Mouse (Mus musculus) forebrain, embryonic 11.5 days (tissue): ENCODE data around the gene Fam120c. TPM values are rescaled to one million over a fixed set of nuclear protein-coding genes. Genes with fewer than 3 reads are reported as not detected.

Source experiments
- ATAC-seq: fragments of 200-750 bp; cut with Nextera tagmentation; replicated peaks from 2 replicates; pipeline ENCODE4 v1.8.0; 2017; ENCODE audit warnings: moderate TSS enrichment; ENCODE audit not compliant: low FRiP score
- DNase-seq: peaks from one replicate; pipeline ENCODE4 v3.0.0-alpha.2; 2017; ENCODE audit warnings: low spot score
- H3K27ac ChIP-seq: fragments of 300-500 bp; sonication (generic); 2 replicates; pipeline ENCODE4 v1.5.1; 2014; ENCODE audit warnings: low read depth, low read length
- H3K27me3 ChIP-seq: fragments of 300-500 bp; sonication (generic); 2 replicates; pipeline ENCODE4 v1.6.1; 2014; ENCODE audit warnings: mild to moderate bottlenecking, low read length, mixed read lengths; ENCODE audit not compliant: control insufficient read depth, insufficient read depth
- H3K36me3 ChIP-seq: fragments of 300-500 bp; sonication (generic); 2 replicates; pipeline ENCODE4 v1.6.1; 2014; ENCODE audit warnings: mild to moderate bottlenecking, low read length, moderate library complexity, mixed read lengths; ENCODE audit not compliant: control insufficient read depth, insufficient read depth
- H3K4me1 ChIP-seq: fragments of 300-500 bp; sonication (generic); replicated peaks from 2 replicates; pipeline ENCODE4 v1.6.1; 2014; ENCODE audit warnings: low read length, mixed read lengths; ENCODE audit not compliant: control insufficient read depth, insufficient read depth
- H3K4me2 ChIP-seq: fragments of 300-500 bp; sonication (generic); 2 replicates; pipeline ENCODE4 v1.6.1; 2014; ENCODE audit warnings: low read depth, mild to moderate bottlenecking, low read length, moderate library complexity, mixed read lengths; ENCODE audit not compliant: severe bottlenecking
- H3K4me3 ChIP-seq: fragments of 300-500 bp; sonication (generic); 2 replicates; pipeline ENCODE4 v1.5.1; 2014; ENCODE audit warnings: low read depth, low read length
- H3K9ac ChIP-seq: fragments of 300-500 bp; sonication (generic); 2 replicates; pipeline ENCODE4 v1.6.1; 2014; ENCODE audit warnings: low read length
- H3K9me3 ChIP-seq: fragments of 300-500 bp; sonication (generic); 2 replicates; pipeline ENCODE4 v1.6.1; 2016; ENCODE audit warnings: low read length, mixed read lengths; ENCODE audit not compliant: control insufficient read depth
- WGBS: fragments of 180-500 bp; shearing (Covaris S2); extraction: QIAGEN DNeasy Blood & Tissue Kit; methylation state at CpG from one replicate; pipeline ENCODE4 v1.1.7; 2014; 5-methylcytosine and 5-hydroxymethylcytosine counted together
- polyA plus RNA-seq: library from polyadenylated mRNA; unstranded; fragments of >200 nt; fragmentation: Nextera tagmentation; extraction: Ambion mirVana; gene quantifications from 2 replicates; pipeline ENCODE4 v1.2.1, GENCODE M21; 2014

Fam120c gene
- polyA plus RNA-seq, 1 experiment from 2014 or later: 4.6 TPM

GRCm38 (mm10) chrX:151509906-151510305 lies 165.9 kb downstream of the Fam120c start:
- no peak for ATAC-seq
- 94% methylated on average over 1 of the region's 1 CpGs for WGBS
- H3K9ac ChIP-seq: no peak overlapping the region
- no peak overlapping the region for H3K27ac ChIP-seq
- H3K4me2 ChIP-seq: no peak overlapping the region
- no peaks in the 10 kb centered on the region for H3K9me3 ChIP-seq
- H3K4me1 ChIP-seq: no peaks in the 10 kb centered on the region
- no peak overlapping the region for H3K4me3 ChIP-seq
- no peak for DNase-seq
- H3K27me3 ChIP-seq: no peaks in the 10 kb centered on the region
- H3K36me3 ChIP-seq: no peaks in the 10 kb centered on the region

DNA sequence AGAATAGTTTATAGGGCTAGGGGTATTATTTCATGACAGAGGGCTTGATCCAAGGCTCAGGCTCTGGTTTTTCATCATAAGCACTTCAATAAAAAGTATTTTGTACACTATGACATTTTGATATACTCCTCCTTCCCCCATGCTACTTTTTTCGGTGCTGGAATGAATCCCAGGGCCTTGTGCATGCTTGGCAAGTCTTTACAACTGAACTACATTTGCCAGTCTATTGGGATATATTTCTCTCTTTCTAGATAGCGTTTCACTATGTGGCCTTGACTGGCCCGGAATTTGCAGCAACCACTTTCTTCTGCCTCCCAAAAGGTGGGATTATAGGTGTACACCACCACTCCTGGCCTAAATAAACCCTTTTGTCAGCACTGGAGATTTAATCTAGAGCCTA lies 169.1 kb downstream of the Fam120c start:
- no peaks in the 10 kb centered on the region for H3K4me1 ChIP-seq
- H3K9me3 ChIP-seq: no peaks in the 10 kb centered on the region
- no peak overlapping the region for H3K4me2 ChIP-seq
- no peaks in the 10 kb centered on the region for H3K36me3 ChIP-seq
- 82% methylated on average over 3 of the region's 3 CpGs for WGBS
- ATAC-seq: no peak
- no peak overlapping the region for H3K9ac ChIP-seq
- H3K27ac ChIP-seq: no peak overlapping the region
- DNase-seq: no peak
- no peak overlapping the region for H3K4me3 ChIP-seq
- no peaks in the 10 kb centered on the region for H3K27me3 ChIP-seq

GRCm38 (mm10) chrX:151513694-151514093 lies 169.7 kb downstream of the Fam120c start:
- ATAC-seq (no peak), DNase-seq (no peak)
- Histone ChIP-seq H3K4me2 (no peak overlapping the region), H3K27ac (no peak overlapping the region), H3K27me3 (no peaks in the 10 kb centered on the region), H3K36me3 (no peaks in the 10 kb centered on the region), H3K4me3 (no peak overlapping the region), H3K9me3 (no peaks in the 10 kb centered on the region), H3K9ac (no peak overlapping the region), H3K4me1 (no peaks in the 10 kb centered on the region)
- 89% methylated on average over 2 of the region's 2 CpGs for WGBS

DNA sequence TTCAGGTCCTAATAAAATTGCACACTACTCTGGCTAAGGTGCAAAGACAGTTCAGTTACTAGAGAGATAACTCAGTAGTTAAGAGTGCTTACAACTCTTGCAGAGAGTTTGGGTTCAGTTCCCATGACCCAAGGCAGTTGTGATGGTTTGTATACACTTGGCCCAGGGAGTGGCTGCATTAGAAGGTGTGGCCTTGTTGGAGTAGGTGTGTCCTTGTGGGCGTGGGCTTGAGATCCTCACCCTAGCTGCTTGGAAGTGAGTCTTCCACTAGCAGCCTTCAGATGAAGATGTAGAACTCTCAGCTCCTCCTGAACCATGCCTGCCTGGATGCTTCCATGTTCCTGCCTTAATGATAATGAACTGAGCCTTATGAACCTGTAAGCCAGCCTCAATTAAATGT lies 174.2 kb downstream of the Fam120c start:
- Histone ChIP-seq H3K36me3 (no peaks in the 10 kb centered on the region), H3K4me3 (no peak overlapping the region), H3K9ac (no peak overlapping the region), H3K9me3 (no peaks in the 10 kb centered on the region), H3K4me1 (no peaks in the 10 kb centered on the region), H3K27me3 (peaks cover 2% of the 10 kb centered on the region; the same call in 1 of the 2 replicates), H3K4me2 (no peak overlapping the region), H3K27ac (no peak overlapping the region)
- ATAC-seq: no peak
- no peak for DNase-seq
- WGBS: 71% methylated on average over 1 of the region's 1 CpGs

GRCm38 (mm10) chrX:151520127-151520457 lies 176.1 kb downstream of the Fam120c start:
- Histone ChIP-seq H3K27ac (peak overlapping the region; percentile 90), H3K4me3 (peak overlapping the region; percentile 48), H3K36me3 (no peaks in the 10 kb centered on the region), H3K4me1 (no peaks in the 10 kb centered on the region), H3K9ac (peak overlapping the region; percentile 63), H3K27me3 (peaks cover 2% of the 10 kb centered on the region; the same call in 1 of the 2 replicates), H3K9me3 (no peaks in the 10 kb centered on the region), H3K4me2 (peak overlapping the region; percentile 29; the same call in 1 of the 2 replicates)
- WGBS: 29% methylated on average over 17 of the region's 17 CpGs
- DNase-seq (no peak), ATAC-seq (peak; percentile 74; the same call in 1 of the 2 replicates)

DNA sequence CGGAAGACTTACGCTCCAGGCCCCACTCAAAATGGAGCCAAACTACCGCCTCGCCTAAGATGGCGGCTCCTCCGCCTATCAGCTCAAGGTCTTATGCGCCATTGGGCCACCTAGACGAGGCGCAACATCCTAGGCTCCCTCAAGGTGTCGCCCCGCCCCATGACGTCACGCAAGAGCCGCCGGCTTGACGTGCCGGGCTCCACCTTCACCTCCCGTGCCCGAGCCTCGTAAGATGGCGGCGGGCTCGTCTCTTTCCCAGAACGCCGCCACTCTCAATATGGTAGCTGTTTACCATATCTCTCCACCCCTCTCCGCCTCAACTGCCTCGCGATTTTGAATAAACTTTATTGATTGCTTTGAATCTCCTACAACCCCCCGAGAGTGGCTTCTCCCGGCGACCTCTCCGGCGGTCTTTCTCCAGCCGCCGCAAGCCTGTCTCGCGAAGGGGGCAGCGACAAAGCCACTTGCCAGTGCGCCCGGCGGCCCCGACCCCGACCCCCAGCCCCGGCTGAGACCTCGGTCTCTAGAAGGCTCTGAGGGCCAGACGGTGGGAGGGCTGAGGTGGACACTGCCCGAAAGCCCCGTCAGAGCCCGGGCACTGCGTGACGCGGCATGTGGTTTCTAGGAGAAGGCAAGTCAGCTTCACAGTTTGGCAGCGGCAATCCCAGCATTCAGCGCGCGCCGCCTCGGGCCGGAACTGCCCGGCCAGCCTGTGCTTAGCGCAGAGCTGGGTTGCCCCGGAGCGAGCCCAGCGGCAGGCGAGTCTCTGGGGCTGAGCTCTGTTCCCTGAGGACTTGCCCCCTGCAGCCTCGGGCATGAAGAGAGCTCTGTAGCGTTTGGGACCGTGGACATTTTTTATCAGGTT lies 176.7 kb downstream of the Fam120c start, which contains the start of gene Phf8:
Gene Phf8, plus strand, starts transcription at position 215 of the 865 bp plus-strand sequence.
- no peaks in the 10 kb centered on the region for H3K4me1 ChIP-seq
- peak within 1 kb of the TSS; percentile 77 for H3K9ac ChIP-seq
- H3K27ac ChIP-seq: peak within 1 kb of the TSS; percentile 90
- WGBS: 22% methylated on average over 64 of the region's 68 CpGs
- peak within 1 kb of the TSS; percentile 48 for H3K4me3 ChIP-seq
- H3K27me3 ChIP-seq: peaks cover 2% of the 10 kb centered on the region; the same call in 1 of the 2 replicates
- peak within 1 kb of the TSS; percentile 61 for H3K4me2 ChIP-seq
- DNase-seq: peak; percentile 94
- ATAC-seq: peak; percentile 96
- no peaks in the 10 kb centered on the region for H3K9me3 ChIP-seq
- no peaks in the 10 kb centered on the region for H3K36me3 ChIP-seq

Other genes with a start within 250 kb of the Fam120c start
- gene Tsr2, start 247.6 kb upstream of the Fam120c start, polyA plus RNA-seq: 50.5 and 53.6 TPM in 2 replicates
- 14.0 and 14.3 TPM in 2 replicates for gene Wnk3, start 146.1 kb upstream of the Fam120c start, polyA plus RNA-seq
- 30.9 and 35.5 TPM in 2 replicates for gene Phf8, start 176.5 kb downstream of the Fam120c start, polyA plus RNA-seq